Mouse (Mus musculus) neural tube, embryonic 13.5 days (tissue): ENCODE data around the gene Fbxo48. TPM values are rescaled to one million over a fixed set of nuclear protein-coding genes. Genes with fewer than 3 reads are reported as not detected.

Experiments used
- ATAC-seq: fragments of 200-750 bp; cut with Nextera tagmentation; 2 replicates; pipeline ENCODE4 v1.8.0; 2017; ENCODE audit warnings: low read depth, mild to moderate bottlenecking, moderate TSS enrichment, moderate library complexity
- H3K27ac ChIP-seq: fragments of 300-500 bp; sonication (generic); replicated peaks from 2 replicates; pipeline ENCODE4 v1.5.1; 2015; ENCODE audit warnings: moderate library complexity, mild to moderate bottlenecking, inconsistent platforms
- H3K27me3 ChIP-seq: fragments of 300-500 bp; sonication (generic); 2 replicates; pipeline ENCODE4 v1.6.1; 2015; ENCODE audit warnings: mild to moderate bottlenecking, inconsistent platforms
- H3K36me3 ChIP-seq: fragments of 300-500 bp; sonication (generic); 2 replicates; pipeline ENCODE4 v1.6.1; 2015; ENCODE audit warnings: mild to moderate bottlenecking, inconsistent platforms
- H3K4me1 ChIP-seq: fragments of 300-500 bp; sonication (generic); replicated peaks from 2 replicates; pipeline ENCODE4 v1.6.1; 2015; ENCODE audit warnings: inconsistent platforms
- H3K4me2 ChIP-seq: fragments of 300-500 bp; sonication (generic); 2 replicates; pipeline ENCODE4 v1.6.1; 2015; ENCODE audit warnings: inconsistent platforms, mild to moderate bottlenecking, moderate library complexity
- H3K4me3 ChIP-seq: fragments of 300-500 bp; sonication (generic); 2 replicates; pipeline ENCODE4 v1.5.1; 2015; ENCODE audit warnings: mild to moderate bottlenecking, inconsistent platforms
- H3K9ac ChIP-seq: fragments of 300-500 bp; sonication (generic); 2 replicates; pipeline ENCODE4 v1.6.1; 2015; ENCODE audit warnings: moderate library complexity, mild to moderate bottlenecking, inconsistent platforms
- H3K9me3 ChIP-seq: fragments of 300-500 bp; sonication (generic); 2 replicates; pipeline ENCODE4 v1.6.1; 2016; ENCODE audit warnings: inconsistent platforms
- WGBS: fragments of 180-500 bp; shearing (Covaris S2); methylation state at CpG from one replicate; pipeline ENCODE4 v1.1.7; 2015; 5-methylcytosine and 5-hydroxymethylcytosine counted together
- polyA plus RNA-seq: library from polyadenylated mRNA; unstranded; fragments of >200 nt; fragmentation: Nextera tagmentation; extraction: Ambion mirVana; gene quantifications from 2 replicates; pipeline ENCODE4 v1.2.1, GENCODE M21; 2015

Gene Fbxo48
- polyA plus RNA-seq, 1 experiment from 2014 or later = 0.40 TPM

DNA sequence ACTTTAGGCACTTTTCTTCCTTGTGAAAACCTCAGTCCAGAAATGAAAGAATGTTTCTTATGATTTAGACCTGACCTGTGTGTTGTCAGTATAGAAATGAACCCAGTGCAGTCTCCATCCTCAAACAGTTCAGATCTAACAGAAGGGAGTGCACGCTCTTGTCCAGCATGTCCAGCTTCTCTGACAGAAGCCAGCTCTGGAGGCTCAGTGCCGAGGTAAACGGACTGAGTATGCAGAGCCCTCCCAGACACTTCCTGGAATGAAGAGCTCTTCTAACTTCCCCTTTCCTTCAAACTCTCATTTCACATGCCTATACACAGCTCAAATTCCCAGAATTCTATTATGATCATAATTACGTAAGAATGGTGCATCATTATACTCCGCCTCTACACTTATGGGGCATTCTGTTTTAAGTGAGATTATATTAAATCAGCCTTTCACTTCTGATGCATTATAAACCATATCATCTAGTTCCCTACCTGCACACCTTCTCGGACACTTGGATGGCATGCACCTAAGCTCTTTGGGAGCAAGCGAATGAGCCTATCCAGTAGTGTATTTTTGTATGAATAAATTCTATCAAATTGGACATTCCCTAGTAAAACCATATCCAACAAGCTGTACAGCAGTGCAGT lies 51.7 kb downstream of the Fbxo48 start:
- no peak overlapping the region for H3K4me2 ChIP-seq
- 92% methylated on average over 7 of the region's 7 CpGs for WGBS
- H3K27me3 ChIP-seq = no peaks in the 10 kb centered on the region
- no peak overlapping the region for H3K4me3 ChIP-seq
- H3K9ac ChIP-seq = no peak overlapping the region
- H3K4me1 ChIP-seq = no peaks in the 10 kb centered on the region
- no peaks in the 10 kb centered on the region for H3K9me3 ChIP-seq
- no peak overlapping the region for H3K27ac ChIP-seq
- H3K36me3 ChIP-seq = no peaks in the 10 kb centered on the region
- ATAC-seq = no peak

DNA sequence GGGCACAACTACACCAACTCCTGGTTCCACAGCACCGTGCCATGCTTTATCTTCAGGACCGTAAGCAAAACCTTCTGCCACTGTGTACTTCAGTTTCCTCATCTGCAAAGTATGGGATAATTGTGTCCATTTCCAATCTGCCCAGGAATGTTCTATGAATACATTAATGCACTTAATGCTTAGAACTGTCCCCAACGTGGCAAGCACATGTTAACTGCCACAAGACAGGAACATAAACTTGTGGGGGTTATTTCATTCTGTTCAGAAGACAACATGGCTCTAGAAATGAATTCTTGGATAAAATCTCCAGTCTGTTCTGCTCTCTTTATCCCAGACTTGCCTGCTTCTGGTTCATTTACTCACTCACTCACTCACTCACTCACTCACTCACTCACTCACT lies 52.6 kb downstream of the Fbxo48 start:
- WGBS = 83% methylated on average over 3 of the region's 3 CpGs
- H3K9me3 ChIP-seq = no peaks in the 10 kb centered on the region
- no peaks in the 10 kb centered on the region for H3K36me3 ChIP-seq
- no peak overlapping the region for H3K27ac ChIP-seq
- no peaks in the 10 kb centered on the region for H3K4me1 ChIP-seq
- H3K9ac ChIP-seq = no peak overlapping the region
- H3K4me3 ChIP-seq = no peak overlapping the region
- no peak for ATAC-seq
- no peak overlapping the region for H3K4me2 ChIP-seq
- H3K27me3 ChIP-seq = no peaks in the 10 kb centered on the region

Other genes starting within 250 kb of the Fbxo48 start
- gene Egfr, start 199.2 kb upstream of the Fbxo48 start, polyA plus RNA-seq = 2.4 and 2.6 TPM in 2 replicates
- 92.2 and 101 TPM in 2 replicates for gene Cnrip1, start 100.2 kb downstream of the Fbxo48 start, polyA plus RNA-seq
- gene Plek, start 101.0 kb downstream of the Fbxo48 start, polyA plus RNA-seq = 4.2 and 5.1 TPM in 2 replicates
- 188 and 202 TPM in 2 replicates for gene Ppp3r1, start 207.9 kb downstream of the Fbxo48 start, polyA plus RNA-seq
- 20.9 and 21.1 TPM in 2 replicates for gene Wdr92, start 230.7 kb downstream of the Fbxo48 start, polyA plus RNA-seq